Mouse (Mus musculus): ENCODE results near the gene Ppp1r12a. TPM values are rescaled to one million over a fixed set of nuclear protein-coding genes. Genes with fewer than 3 reads are reported as not detected.
"Not testable (repeated sequence)": the region's sequence is repeated elsewhere in the genome, so short reads cannot be mapped to it uniquely, and the experiment has no call there.

Ppp1r12a gene
- total and polyA plus RNA-seq, 3 experiments: 15.1 to 168 (median 166) TPM

GRCm38 (mm10) chr10:108260931-108261330, 98.9 kb downstream of the Ppp1r12a start:
- DNase-seq (ENCODE audit: low spot score) (no peak), ATAC-seq (ENCODE audit: extremely low read depth, insufficient number of reproducible peaks, low FRiP score, poor library complexity, severe bottlenecking) (no peak)
- Histone ChIP-seq H3K27me3 (ENCODE audit: insufficient read depth, low read length) (no peaks in the 10 kb centered on the region), H3K36me3 (replicated peaks) (peaks cover 67% of the 10 kb centered on the region), H3K4me3 (ENCODE audit: low read depth, low read length) (no peak overlapping the region), H3K4me1 (ENCODE audit: insufficient read depth, low read depth, low read length) (peaks cover 4% of the 10 kb centered on the region), H3K9me3 (replicated peaks) (no peaks in the 10 kb centered on the region)
- TF ChIP-seq GATA1 (IDR thresholded peaks at IDR 0.05; ENCODE audit: borderline replicate concordance, low read length) (no peak), CTCF (IDR thresholded peaks at IDR 0.05; ENCODE audit: low read depth, low read length) (no peak), POLR2AphosphoS5 (IDR thresholded peaks at IDR 0.05; ENCODE audit: insufficient replicate concordance, low read depth, low read length) (no peak), GATA2 (IDR thresholded peaks at IDR 0.05; ENCODE audit: borderline replicate concordance, low read depth, low read length) (no peak), TAL1 (conservative IDR thresholded peaks at IDR 0.05; ENCODE audit: low read depth, low read length) (no peak)

GRCm38 (mm10) chr10:108264641-108265040, 102.6 kb downstream of the Ppp1r12a start:
- TF ChIP-seq GATA2 (IDR thresholded peaks at IDR 0.05; ENCODE audit: borderline replicate concordance, low read depth, low read length) (no peak), CTCF (IDR thresholded peaks at IDR 0.05; ENCODE audit: low read depth, low read length) (no peak), POLR2AphosphoS5 (IDR thresholded peaks at IDR 0.05; ENCODE audit: insufficient replicate concordance, low read depth, low read length) (no peak), TAL1 (conservative IDR thresholded peaks at IDR 0.05; ENCODE audit: low read depth, low read length) (no peak), GATA1 (IDR thresholded peaks at IDR 0.05; ENCODE audit: borderline replicate concordance, low read length) (no peak)
- peaks cover 65% of the 10 kb centered on the region for H3K36me3 ChIP-seq (replicated peaks)
- DNase-seq (ENCODE audit: low spot score) (no peak), ATAC-seq (ENCODE audit: extremely low read depth, insufficient number of reproducible peaks, low FRiP score, poor library complexity, severe bottlenecking) (no peak)
- no peaks in the 10 kb centered on the region for H3K27me3 ChIP-seq (ENCODE audit: insufficient read depth, low read length)
- no peaks in the 10 kb centered on the region for H3K9me3 ChIP-seq (replicated peaks)
- no peaks in the 10 kb centered on the region for H3K4me1 ChIP-seq (ENCODE audit: insufficient read depth, low read depth, low read length)
- H3K4me3 ChIP-seq (ENCODE audit: low read depth, low read length): no peak overlapping the region

GRCm38 (mm10) chr10:108271201-108271600, 109.2 kb downstream of the Ppp1r12a start:
- Histone ChIP-seq H3K4me3 (ENCODE audit: low read depth, low read length) (no peak overlapping the region), H3K36me3 (replicated peaks) (peaks cover 70% of the 10 kb centered on the region), H3K4me1 (ENCODE audit: insufficient read depth, low read depth, low read length) (no peaks in the 10 kb centered on the region), H3K9me3 (replicated peaks) (no peaks in the 10 kb centered on the region), H3K27me3 (ENCODE audit: insufficient read depth, low read length) (no peaks in the 10 kb centered on the region)
- DNase-seq (ENCODE audit: low spot score) (no peak), ATAC-seq (ENCODE audit: extremely low read depth, insufficient number of reproducible peaks, low FRiP score, poor library complexity, severe bottlenecking) (no peak)
- no peak for TF ChIP-seq POLR2AphosphoS5 (IDR thresholded peaks at IDR 0.05; ENCODE audit: insufficient replicate concordance, low read depth, low read length)
- no peak for TF ChIP-seq GATA2 (IDR thresholded peaks at IDR 0.05; ENCODE audit: borderline replicate concordance, low read depth, low read length)

- DNase-seq (ENCODE audit: low spot score) (no peak), ATAC-seq (ENCODE audit: extremely low read depth, insufficient number of reproducible peaks, low FRiP score, poor library complexity, severe bottlenecking) (no peak)
- Histone ChIP-seq H3K9me3 (replicated peaks) (no peaks in the 10 kb centered on the region), H3K27me3 (ENCODE audit: insufficient read depth, low read length) (no peaks in the 10 kb centered on the region), H3K36me3 (replicated peaks) (peaks cover 65% of the 10 kb centered on the region), H3K4me3 (ENCODE audit: low read depth, low read length) (no peak overlapping the region), H3K4me1 (ENCODE audit: insufficient read depth, low read depth, low read length) (no peaks in the 10 kb centered on the region)
- no peak for TF ChIP-seq TAL1 (conservative IDR thresholded peaks at IDR 0.05; ENCODE audit: low read depth, low read length)
- no peak for TF ChIP-seq CTCF (IDR thresholded peaks at IDR 0.05; ENCODE audit: low read depth, low read length)
- no peak for TF ChIP-seq GATA1 (IDR thresholded peaks at IDR 0.05; ENCODE audit: borderline replicate concordance, low read length)
- no peak for TF ChIP-seq POLR2AphosphoS5 (IDR thresholded peaks at IDR 0.05; ENCODE audit: insufficient replicate concordance, low read depth, low read length)
- no peak for TF ChIP-seq GATA2 (IDR thresholded peaks at IDR 0.05; ENCODE audit: borderline replicate concordance, low read depth, low read length)
These were observed 114.7 kb downstream of the Ppp1r12a start for GRCm38 (mm10) chr10:108276678-108277077.

GRCm38 (mm10) chr10:108277198-108277597, 115.2 kb downstream of the Ppp1r12a start:
- Histone ChIP-seq H3K27me3 (ENCODE audit: insufficient read depth, low read length) (no peaks in the 10 kb centered on the region), H3K4me3 (ENCODE audit: low read depth, low read length) (no peak overlapping the region), H3K4me1 (ENCODE audit: insufficient read depth, low read depth, low read length) (no peaks in the 10 kb centered on the region), H3K36me3 (replicated peaks) (peaks cover 64% of the 10 kb centered on the region), H3K9me3 (replicated peaks) (no peaks in the 10 kb centered on the region)
- ATAC-seq (ENCODE audit: extremely low read depth, insufficient number of reproducible peaks, low FRiP score, poor library complexity, severe bottlenecking): no peak
- TF ChIP-seq CTCF (IDR thresholded peaks at IDR 0.05; ENCODE audit: low read depth, low read length) (no peak), GATA1 (IDR thresholded peaks at IDR 0.05; ENCODE audit: borderline replicate concordance, low read length) (no peak), TAL1 (conservative IDR thresholded peaks at IDR 0.05; ENCODE audit: low read depth, low read length) (no peak), GATA2 (IDR thresholded peaks at IDR 0.05; ENCODE audit: borderline replicate concordance, low read depth, low read length) (no peak), POLR2AphosphoS5 (IDR thresholded peaks at IDR 0.05; ENCODE audit: insufficient replicate concordance, low read depth, low read length) (no peak)
- no peak for DNase-seq (ENCODE audit: low spot score)

GRCm38 (mm10) chr10:108281099-108281498, 119.1 kb downstream of the Ppp1r12a start:
- not testable (repeated sequence) for H3K4me3 ChIP-seq (ENCODE audit: low read depth, low read length); ATAC-seq (ENCODE audit: extremely low read depth, insufficient number of reproducible peaks, low FRiP score, poor library complexity, severe bottlenecking); H3K9me3 ChIP-seq (replicated peaks); H3K4me1 ChIP-seq (ENCODE audit: insufficient read depth, low read depth, low read length); H3K27me3 ChIP-seq (ENCODE audit: insufficient read depth, low read length); DNase-seq (ENCODE audit: low spot score)
- peaks cover 47% of the 10 kb centered on the region for H3K36me3 ChIP-seq (replicated peaks)

- 0 out of 2 replicates have a peak, but pooled peaks cover 2% of the 10 kb centered on the region for H3K4me1 ChIP-seq (ENCODE audit: insufficient read depth, low read depth, low read length)
- DNase-seq (ENCODE audit: low spot score) (no peak), ATAC-seq (ENCODE audit: extremely low read depth, insufficient number of reproducible peaks, low FRiP score, poor library complexity, severe bottlenecking) (no peak)
- H3K4me3 ChIP-seq (ENCODE audit: low read depth, low read length): no peak overlapping the region
- H3K9me3 ChIP-seq (replicated peaks): no peaks in the 10 kb centered on the region
- no peaks in the 10 kb centered on the region for H3K27me3 ChIP-seq (ENCODE audit: insufficient read depth, low read length)
- peaks cover 38% of the 10 kb centered on the region for H3K36me3 ChIP-seq (replicated peaks)
- TF ChIP-seq POLR2AphosphoS5 (IDR thresholded peaks at IDR 0.05; ENCODE audit: insufficient replicate concordance, low read depth, low read length) (no peak), CTCF (IDR thresholded peaks at IDR 0.05; ENCODE audit: low read depth, low read length) (no peak), GATA2 (IDR thresholded peaks at IDR 0.05; ENCODE audit: borderline replicate concordance, low read depth, low read length) (no peak), GATA1 (IDR thresholded peaks at IDR 0.05; ENCODE audit: borderline replicate concordance, low read length) (no peak), TAL1 (conservative IDR thresholded peaks at IDR 0.05; ENCODE audit: low read depth, low read length) (no peak)
These were observed 120.4 kb downstream of the Ppp1r12a start for GRCm38 (mm10) chr10:108282351-108282750.

Data from G1E (cell line).